Mouse (Mus musculus) hindbrain, postnatal 0 days (tissue): ENCODE measurements around the gene Dscam. TPM values are rescaled to one million over a fixed set of nuclear protein-coding genes. Genes with fewer than 3 reads are reported as not detected.

Experiments used
- ATAC-seq: fragments of 200-750 bp; cut with Nextera tagmentation; 2 replicates; pipeline ENCODE4 v1.8.0; 2017; ENCODE audit warnings: mild to moderate bottlenecking, moderate TSS enrichment, moderate library complexity
- DNase-seq: peaks from one replicate; pipeline ENCODE4 v3.0.0-alpha.2; 2015; ENCODE audit warnings: low spot score
- H3K27ac ChIP-seq: fragments of 300-500 bp; sonication (generic); 2 replicates; pipeline ENCODE4 v1.5.1; 2014; ENCODE audit warnings: mild to moderate bottlenecking
- H3K27me3 ChIP-seq: fragments of 300-500 bp; sonication (generic); 2 replicates; pipeline ENCODE4 v1.6.1; 2014; ENCODE audit warnings: low read length, mixed read lengths; ENCODE audit not compliant: insufficient read depth
- H3K36me3 ChIP-seq: fragments of 300-500 bp; sonication (generic); 2 replicates; pipeline ENCODE4 v1.6.1; 2014; ENCODE audit warnings: low read length, mixed read lengths; ENCODE audit not compliant: insufficient read depth
- H3K4me1 ChIP-seq: fragments of 300-500 bp; sonication (generic); 2 replicates; pipeline ENCODE4 v1.6.1; 2014; ENCODE audit warnings: antibody characterized with exemption, low read length, mixed read lengths; ENCODE audit not compliant: insufficient read depth
- H3K4me2 ChIP-seq: fragments of 300-500 bp; sonication (generic); 2 replicates; pipeline ENCODE4 v1.6.1; 2014; ENCODE audit warnings: low read depth, mild to moderate bottlenecking, low read length, moderate library complexity, mixed read lengths
- H3K4me3 ChIP-seq: fragments of 300-500 bp; sonication (generic); 2 replicates; pipeline ENCODE4 v1.5.1; 2014; ENCODE audit warnings: low read length
- H3K9ac ChIP-seq: fragments of 300-500 bp; sonication (generic); replicated peaks from 2 replicates; pipeline ENCODE4 v1.6.1; 2014; ENCODE audit warnings: mild to moderate bottlenecking, low read length, moderate library complexity, mixed read lengths
- H3K9me3 ChIP-seq: fragments of 300-500 bp; sonication (generic); 2 replicates; pipeline ENCODE4 v1.6.1; 2016; ENCODE audit warnings: low read length, mixed read lengths
- CTCF ChIP-seq: IDR thresholded peaks from 2 replicates; pipeline ENCODE4 v1.5.1; 2016; ENCODE audit warnings: antibody characterized with exemption, control low read depth, low read depth
- WGBS: fragments of 180-500 bp; shearing (Covaris S2); extraction: QIAGEN DNeasy Blood & Tissue Kit; methylation state at CpG from one replicate; pipeline ENCODE4 v1.1.7; 2014; 5-methylcytosine and 5-hydroxymethylcytosine counted together
- polyA plus RNA-seq: library from polyadenylated mRNA; unstranded; fragments of >200 nt; fragmentation: Nextera tagmentation; extraction: Ambion mirVana; gene quantifications from 2 replicates; pipeline ENCODE4 v1.2.1, GENCODE M21; 2015
- total RNA-seq: library from RNA; depleted of rRNA; stranded (reverse); fragments of >200 nt; gene quantifications from 2 replicates; pipeline ENCODE4 v1.2.3, GENCODE M21; 2014

The Dscam gene
- total and polyA plus RNA-seq, 2 experiments from 2014 or later, result 10.3 to 47.1 TPM

- DNase-seq, result no peak
- Histone ChIP-seq H3K9me3 (no peaks in the 10 kb centered on the region), H3K4me3 (no peak overlapping the region), H3K9ac (no peak overlapping the region), H3K4me2 (no peak overlapping the region), H3K4me1 (no peaks in the 10 kb centered on the region), H3K27me3 (no peaks in the 10 kb centered on the region), H3K36me3 (no peaks in the 10 kb centered on the region), H3K27ac (no peak overlapping the region)
- no peak for ATAC-seq
- no peak for TF ChIP-seq CTCF
- 23% methylated on average over 5 of the region's 5 CpGs for WGBS
These were observed 391.5 kb downstream of the Dscam start for GRCm38 (mm10) chr16:96779021-96779420.

- no peak overlapping the region for H3K27ac ChIP-seq
- ATAC-seq, result no peak
- H3K9me3 ChIP-seq, result no peaks in the 10 kb centered on the region
- H3K9ac ChIP-seq, result no peak overlapping the region
- DNase-seq, result no peak
- WGBS, result 94% methylated on average over 1 of the region's 1 CpGs
- H3K4me1 ChIP-seq, result no peaks in the 10 kb centered on the region
- H3K4me3 ChIP-seq, result no peak overlapping the region
- no peaks in the 10 kb centered on the region for H3K27me3 ChIP-seq
- no peak for TF ChIP-seq CTCF
- H3K4me2 ChIP-seq, result no peak overlapping the region
- H3K36me3 ChIP-seq, result no peaks in the 10 kb centered on the region
These were observed 396.3 kb downstream of the Dscam start for GRCm38 (mm10) chr16:96774245-96774644.

- DNase-seq (peak; percentile 18), ATAC-seq (no peak)
- 49% methylated on average over 3 of the region's 3 CpGs for WGBS
- no peak overlapping the region for H3K9ac ChIP-seq
- H3K9me3 ChIP-seq, result no peaks in the 10 kb centered on the region
- no peak overlapping the region for H3K4me2 ChIP-seq
- no peaks in the 10 kb centered on the region for H3K36me3 ChIP-seq
- no peaks in the 10 kb centered on the region for H3K4me1 ChIP-seq
- no peaks in the 10 kb centered on the region for H3K27me3 ChIP-seq
- TF ChIP-seq CTCF, result no peak
- H3K27ac ChIP-seq, result peak overlapping the region; percentile 59
- H3K4me3 ChIP-seq, result no peak overlapping the region
These were observed 402.6 kb downstream of the Dscam start for GRCm38 (mm10) chr16:96767985-96768384.

GRCm38 (mm10) chr16:96767508-96767907 is 403.0 kb downstream of the Dscam start:
- no peaks in the 10 kb centered on the region for H3K9me3 ChIP-seq
- no peaks in the 10 kb centered on the region for H3K27me3 ChIP-seq
- H3K4me1 ChIP-seq, result no peaks in the 10 kb centered on the region
- peak overlapping the region; percentile 59; the same call in 1 of the 2 replicates for H3K27ac ChIP-seq
- no peak overlapping the region for H3K4me2 ChIP-seq
- H3K36me3 ChIP-seq, result no peaks in the 10 kb centered on the region
- no peak overlapping the region for H3K9ac ChIP-seq
- no peak overlapping the region for H3K4me3 ChIP-seq
- no peak for TF ChIP-seq CTCF
- ATAC-seq, result no peak
- DNase-seq, result no peak
- WGBS, result 19% methylated on average over 4 of the region's 4 CpGs

GRCm38 (mm10) chr16:96761225-96761624 is 409.3 kb downstream of the Dscam start:
- H3K36me3 ChIP-seq, result no peaks in the 10 kb centered on the region
- ATAC-seq, result peak; percentile 28; the same call in 1 of the 2 replicates
- peaks cover 19% of the 10 kb centered on the region for H3K4me1 ChIP-seq
- H3K27ac ChIP-seq, result peak overlapping the region; percentile 29; the same call in 1 of the 2 replicates
- no peaks in the 10 kb centered on the region for H3K27me3 ChIP-seq
- DNase-seq, result peak; percentile 44
- no peak overlapping the region for H3K4me3 ChIP-seq
- no peaks in the 10 kb centered on the region for H3K9me3 ChIP-seq
- no peak overlapping the region for H3K4me2 ChIP-seq
- no peak overlapping the region for H3K9ac ChIP-seq
- TF ChIP-seq CTCF, result no peak
- 20% methylated on average over 12 of the region's 12 CpGs for WGBS

GRCm38 (mm10) chr16:96759081-96759603 is 411.4 kb downstream of the Dscam start:
- no peak overlapping the region for H3K4me3 ChIP-seq
- H3K27ac ChIP-seq, result 0 out of 2 replicates have a peak overlapping the region, but pooled peaks have one; percentile 26
- H3K9me3 ChIP-seq, result no peaks in the 10 kb centered on the region
- ATAC-seq (no peak), DNase-seq (no peak)
- H3K9ac ChIP-seq, result no peak overlapping the region
- no peak overlapping the region for H3K4me2 ChIP-seq
- no peaks in the 10 kb centered on the region for H3K36me3 ChIP-seq
- TF ChIP-seq CTCF, result no peak
- H3K4me1 ChIP-seq, result peaks cover 19% of the 10 kb centered on the region
- H3K27me3 ChIP-seq, result no peaks in the 10 kb centered on the region
- WGBS, result 50% methylated on average over 5 of the region's 5 CpGs

- no peaks in the 10 kb centered on the region for H3K27me3 ChIP-seq
- peak overlapping the region; percentile 26; the same call in 1 of the 2 replicates for H3K27ac ChIP-seq
- TF ChIP-seq CTCF, result no peak
- peaks cover 19% of the 10 kb centered on the region for H3K4me1 ChIP-seq
- H3K9me3 ChIP-seq, result no peaks in the 10 kb centered on the region
- 72% methylated on average over 3 of the region's 3 CpGs for WGBS
- ATAC-seq (no peak), DNase-seq (no peak)
- no peak overlapping the region for H3K4me2 ChIP-seq
- no peak overlapping the region for H3K4me3 ChIP-seq
- H3K9ac ChIP-seq, result no peak overlapping the region
- no peaks in the 10 kb centered on the region for H3K36me3 ChIP-seq
These were observed 412.2 kb downstream of the Dscam start for GRCm38 (mm10) chr16:96758381-96758780.
